Mouse (Mus musculus) embryonic facial prominence, embryonic 14.5 days (tissue): Measurements from ENCODE around the gene Klhl28. TPM values are rescaled to one million over a fixed set of nuclear protein-coding genes. Genes with fewer than 3 reads are reported as not detected.

Experiments
- ATAC-seq: fragments of 200-750 bp; cut with Nextera tagmentation; 2 replicates; pipeline ENCODE4 v1.8.0; 2017; ENCODE audit warnings: low read depth, moderate number of reproducible peaks, moderate TSS enrichment
- DNase-seq: peaks from one replicate; pipeline ENCODE4 v3.0.0-alpha.2; 2015; ENCODE audit warnings: low spot score
- H3K27ac ChIP-seq: fragments of 300-500 bp; sonication (generic); replicated peaks from 2 replicates; pipeline ENCODE4 v1.5.1; 2014; ENCODE audit warnings: low read depth, mild to moderate bottlenecking, low read length, moderate library complexity
- H3K27me3 ChIP-seq: fragments of 300-500 bp; sonication (generic); replicated peaks from 2 replicates; pipeline ENCODE4 v1.6.1; 2014; ENCODE audit warnings: low read length; ENCODE audit not compliant: control insufficient read depth, insufficient read depth
- H3K36me3 ChIP-seq: fragments of 300-500 bp; sonication (generic); 2 replicates; pipeline ENCODE4 v1.6.1; 2014; ENCODE audit warnings: low read length, mixed read lengths; ENCODE audit not compliant: control insufficient read depth, insufficient read depth
- H3K4me1 ChIP-seq: fragments of 300-500 bp; sonication (generic); 2 replicates; pipeline ENCODE4 v1.6.1; 2014; ENCODE audit warnings: antibody characterized with exemption, low read length; ENCODE audit not compliant: control insufficient read depth, insufficient read depth
- H3K4me2 ChIP-seq: fragments of 300-500 bp; sonication (generic); 2 replicates; pipeline ENCODE4 v1.6.1; 2014; ENCODE audit warnings: low read depth, mild to moderate bottlenecking, low read length, moderate library complexity, mixed read lengths
- H3K4me3 ChIP-seq: fragments of 300-500 bp; sonication (generic); 2 replicates; pipeline ENCODE4 v1.5.1; 2014; ENCODE audit warnings: low read depth, mild to moderate bottlenecking, low read length
- H3K9ac ChIP-seq: fragments of 300-500 bp; sonication (generic); 2 replicates; pipeline ENCODE4 v1.6.1; 2014; ENCODE audit warnings: low read depth, mild to moderate bottlenecking, low read length, moderate library complexity, mixed read lengths
- H3K9me3 ChIP-seq: fragments of 300-500 bp; sonication (generic); 2 replicates; pipeline ENCODE4 v1.6.1; 2016; ENCODE audit warnings: low read length; ENCODE audit not compliant: control insufficient read depth
- WGBS: fragments of 180-500 bp; shearing (Covaris S2); extraction: QIAGEN DNeasy Blood & Tissue Kit; methylation state at CpG from one replicate; pipeline ENCODE4 v1.1.7; 2014; 5-methylcytosine and 5-hydroxymethylcytosine counted together
- polyA plus RNA-seq: library from polyadenylated mRNA; unstranded; fragments of >200 nt; fragmentation: Nextera tagmentation; extraction: Ambion mirVana; gene quantifications from 2 replicates; pipeline ENCODE4 v1.2.1, GENCODE M21; 2014

Klhl28 gene
- polyA plus RNA-seq, 1 experiment from 2014 or later: 16.7 TPM

DNA sequence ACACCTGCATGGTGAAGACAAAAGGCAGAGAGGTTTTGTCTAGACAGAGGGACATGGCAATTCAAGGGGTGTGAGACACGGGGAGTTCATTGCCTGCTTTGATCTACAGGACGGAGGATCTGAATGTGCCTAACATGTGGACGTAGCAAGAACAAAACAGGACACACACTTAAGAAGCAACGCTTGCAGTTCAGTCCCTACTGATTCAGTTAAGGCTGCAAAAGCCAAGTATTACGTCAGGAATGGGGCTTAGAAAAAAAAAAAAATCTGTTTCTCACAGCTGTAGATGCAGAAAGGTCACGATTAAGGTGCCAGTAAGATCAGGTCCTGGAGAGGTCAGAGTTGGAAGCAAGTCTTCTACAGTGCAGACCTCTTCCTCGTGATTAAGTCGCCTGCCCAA, 62.1 kb downstream of the Klhl28 start:
- Histone ChIP-seq H3K9me3 (no peaks in the 10 kb centered on the region), H3K4me3 (no peak overlapping the region), H3K36me3 (no peaks in the 10 kb centered on the region), H3K27ac (0 out of 2 replicates have a peak overlapping the region, but pooled peaks have one; percentile 4), H3K9ac (no peak overlapping the region), H3K4me1 (peaks cover 9% of the 10 kb centered on the region; the same call in 1 of the 2 replicates), H3K4me2 (no peak overlapping the region), H3K27me3 (no peaks in the 10 kb centered on the region)
- ATAC-seq: peak; percentile 35; the same call in 1 of the 2 replicates
- peak; percentile 38 for DNase-seq
- WGBS: 30% methylated on average over 8 of the region's 8 CpGs

DNA sequence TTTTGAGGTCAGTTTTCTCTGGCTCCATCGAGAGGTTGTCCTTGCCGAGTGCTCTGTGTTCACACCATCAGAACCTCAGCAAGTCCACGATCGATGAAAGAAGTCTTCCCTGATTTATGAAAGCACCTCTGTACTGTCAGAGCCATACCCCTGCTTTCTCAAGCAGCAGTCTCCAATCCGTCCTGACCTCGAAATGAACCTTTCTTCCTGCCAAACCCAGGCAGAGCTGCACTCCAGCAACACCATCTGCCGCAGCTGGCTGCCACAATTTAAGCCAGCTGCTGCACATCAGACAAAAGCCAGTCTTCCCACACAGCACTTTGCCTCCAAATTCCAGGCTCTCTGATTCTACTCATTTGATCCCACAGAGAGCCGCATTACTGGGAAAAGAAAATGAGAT, 62.8 kb downstream of the Klhl28 start:
- Histone ChIP-seq H3K9me3 (no peaks in the 10 kb centered on the region), H3K4me2 (peak overlapping the region; percentile 29), H3K27ac (no peak overlapping the region), H3K4me3 (no peak overlapping the region), H3K9ac (no peak overlapping the region), H3K27me3 (no peaks in the 10 kb centered on the region), H3K36me3 (no peaks in the 10 kb centered on the region), H3K4me1 (peaks cover 9% of the 10 kb centered on the region; the same call in 1 of the 2 replicates)
- DNase-seq (peak; percentile 94), ATAC-seq (peak; percentile 93)
- WGBS: 8% methylated on average over 8 of the region's 8 CpGs

DNA sequence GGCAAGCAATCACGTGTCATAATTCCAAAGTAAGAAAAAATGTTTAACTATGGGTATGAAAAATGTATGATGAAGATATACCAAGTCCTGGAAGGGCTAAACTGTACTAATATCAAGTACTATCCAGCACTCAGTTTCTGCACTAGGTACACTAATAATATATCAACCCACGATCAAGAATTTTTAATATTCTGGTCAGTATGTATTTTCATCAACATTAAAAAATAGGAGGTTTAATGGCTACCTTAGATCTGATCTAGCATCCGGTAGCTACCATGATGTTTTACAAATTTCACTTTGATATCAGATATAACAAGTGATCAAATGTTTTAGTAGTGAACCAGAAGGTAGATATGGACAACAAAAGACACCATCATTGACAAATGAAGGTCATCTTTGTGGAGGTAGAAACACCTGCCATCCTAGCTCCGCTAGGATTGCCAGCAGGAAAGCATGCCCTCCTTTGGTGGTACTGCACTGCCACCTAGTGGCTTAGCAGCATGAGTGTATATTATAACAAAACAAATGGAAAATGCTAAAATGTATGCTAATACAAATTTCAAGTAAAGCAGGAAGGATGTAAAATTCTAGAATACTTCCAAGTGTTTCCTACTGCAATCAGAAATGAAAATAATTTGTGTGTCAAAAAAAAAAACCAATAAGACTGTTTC, 68.1 kb downstream of the Klhl28 start:
- H3K4me1 ChIP-seq: no peaks in the 10 kb centered on the region
- no peak overlapping the region for H3K4me2 ChIP-seq
- 40% methylated on average over 4 of the region's 4 CpGs for WGBS
- DNase-seq (peak; percentile 62), ATAC-seq (0 out of 2 replicates have a peak, but pooled peaks have one; percentile 55)
- H3K36me3 ChIP-seq: no peaks in the 10 kb centered on the region
- H3K27me3 ChIP-seq: no peaks in the 10 kb centered on the region
- H3K9ac ChIP-seq: no peak overlapping the region
- H3K4me3 ChIP-seq: no peak overlapping the region
- H3K9me3 ChIP-seq: no peaks in the 10 kb centered on the region
- H3K27ac ChIP-seq: no peak overlapping the region

Other genes starting within 250 kb of the Klhl28 start
- gene Gm527, start 47.6 kb downstream of the Klhl28 start, polyA plus RNA-seq: 4.0 and 5.3 TPM in 2 replicates
- 26.3 and 28.6 TPM in 2 replicates for gene Togaram1, start 270 bp upstream of the Klhl28 start, polyA plus RNA-seq
- 47.3 and 50.6 TPM in 2 replicates for gene Prpf39, start 70.8 kb upstream of the Klhl28 start, polyA plus RNA-seq
- gene Fkbp3, start 108.5 kb upstream of the Klhl28 start, polyA plus RNA-seq: 389 and 391 TPM in 2 replicates
- 7.4 and 10.0 TPM in 2 replicates for gene Fancm, start 110.1 kb upstream of the Klhl28 start, polyA plus RNA-seq
- 38.0 and 47.4 TPM in 2 replicates for gene Mis18bp1, start 207.1 kb upstream of the Klhl28 start, polyA plus RNA-seq